In the genomic region with DNA sequence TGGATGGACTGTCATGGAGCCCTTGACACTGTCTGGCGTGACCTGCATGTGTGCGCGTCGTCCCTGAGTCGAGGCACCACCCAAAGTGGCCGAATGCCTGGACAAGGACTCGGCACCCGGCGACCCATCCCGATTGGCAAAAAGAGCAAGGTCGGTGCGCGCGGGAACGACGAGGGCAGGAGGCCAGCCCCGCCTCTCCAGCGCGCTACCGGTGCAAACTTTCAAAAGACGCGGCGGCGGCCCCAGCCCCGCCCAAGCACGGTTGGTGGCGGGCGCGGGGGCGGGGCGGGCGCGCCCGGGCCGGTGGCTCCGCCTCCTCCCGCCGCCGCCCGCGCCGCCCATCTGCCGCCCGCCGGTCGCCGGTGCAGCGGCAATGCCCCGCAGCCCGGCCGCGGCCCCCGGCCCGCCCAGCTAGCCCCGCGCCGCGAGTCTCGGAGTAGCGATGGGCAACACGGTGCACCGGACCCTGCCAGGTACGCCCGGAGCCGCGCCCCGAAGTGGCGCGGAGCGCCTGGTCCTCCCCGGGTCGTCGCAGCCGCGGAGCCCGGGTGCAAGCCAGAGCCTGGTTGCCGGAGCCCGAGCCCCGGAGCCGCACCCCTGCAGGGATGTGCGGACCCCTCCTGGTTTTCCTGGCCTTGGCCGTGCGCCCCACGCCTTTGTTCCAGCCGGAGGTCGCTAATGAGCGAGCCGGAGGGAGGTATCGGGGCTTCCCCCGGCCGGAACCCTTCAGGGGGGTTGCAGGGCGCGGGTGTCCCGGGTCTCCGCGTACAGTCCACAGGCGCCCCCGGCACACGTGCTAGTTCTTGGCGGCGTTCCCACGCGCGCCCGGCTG, we compare ENCODE assay signal across 8 mouse cellular contexts. TPM values are rescaled to one million over a fixed set of nuclear protein-coding genes. Genes with fewer than 3 reads are reported as not detected.
DNase-seq lines count a peak whose midpoint lies in the region; ATAC-seq and TF ChIP-seq lines count a peak whose summit lies in the region.

A gene (plus strand): TSS at position 307 of the 832 bp plus-strand sequence.

- no peaks in the 10 kb centered on the region for H3K9me3 ChIP-seq in intestine, embryonic 16.5 days (ENCODE audit: control insufficient read depth, low read length)
- no peaks in the 10 kb centered on the region for H3K9me3 ChIP-seq in limb, embryonic 14.5 days (ENCODE audit: control insufficient read depth, low read length)
- H3K9me3 ChIP-seq in midbrain, embryonic 14.5 days (ENCODE audit: control insufficient read depth, low read length), result no peaks in the 10 kb centered on the region

- WGBS in intestine, embryonic 16.5 days, result under 1% methylated on average over 77 of the region's 105 CpGs
- under 1% methylated on average over 48 of the region's 105 CpGs for WGBS in limb, embryonic 14.5 days
- WGBS in midbrain, embryonic 14.5 days, result under 1% methylated on average over 105 of the region's 105 CpGs

- peaks cover 12% of the 10 kb centered on the region for H3K4me1 ChIP-seq in intestine, embryonic 16.5 days (ENCODE audit: control insufficient read depth, insufficient read depth, low read length)
- peaks cover 10% of the 10 kb centered on the region; the same call in 1 of the 2 replicates for H3K4me1 ChIP-seq in limb, embryonic 14.5 days (ENCODE audit: control insufficient read depth, insufficient read depth, low read length)
- 0 out of 2 replicates have a peak, but pooled peaks cover 3% of the 10 kb centered on the region for H3K4me1 ChIP-seq in midbrain, embryonic 14.5 days (ENCODE audit: control insufficient read depth, insufficient read depth, low read length)
- peaks cover 11% of the 10 kb centered on the region for H3K4me1 ChIP-seq in testis, adult 2 months (ENCODE audit: control insufficient read depth, insufficient read depth, low read length)

- H3K27ac ChIP-seq in intestine, embryonic 16.5 days (ENCODE audit: low read length), result peak within 1 kb of the TSS; percentile 73
- no peak within 1 kb of the TSS for H3K27ac ChIP-seq in limb, embryonic 14.5 days (replicated peaks; ENCODE audit: low read depth, low read length)
- H3K27ac ChIP-seq in midbrain, embryonic 14.5 days (replicated peaks; ENCODE audit: low read depth, low read length), result 0 out of 2 replicates have a peak within 1 kb of the TSS, but pooled peaks have one; percentile 45
- H3K27ac ChIP-seq in testis, adult 2 months (ENCODE audit: control insufficient read depth, insufficient read depth, low read depth, low read length), result no peak within 1 kb of the TSS

- 0 out of 2 replicates have a peak, but pooled peaks cover 4% of the 10 kb centered on the region for H3K27me3 ChIP-seq in intestine, embryonic 16.5 days (replicated peaks; ENCODE audit: control insufficient read depth, insufficient read depth, low read length)
- H3K27me3 ChIP-seq in limb, embryonic 14.5 days (ENCODE audit: control insufficient read depth, insufficient read depth, low read length), result no peaks in the 10 kb centered on the region; the same call in 1 of the 2 replicates
- peaks cover 12% of the 10 kb centered on the region for H3K27me3 ChIP-seq in midbrain, embryonic 14.5 days (ENCODE audit: control insufficient read depth, insufficient read depth, low read length)
- no peaks in the 10 kb centered on the region for H3K27me3 ChIP-seq in testis, adult 2 months (ENCODE audit: control insufficient read depth, insufficient read depth, low read length)

- peak within 1 kb of the TSS; percentile 89 for H3K9ac ChIP-seq in intestine, embryonic 16.5 days (ENCODE audit: low read depth, low read length)
- H3K9ac ChIP-seq in limb, embryonic 14.5 days (ENCODE audit: low read depth, low read length, severe bottlenecking), result peak within 1 kb of the TSS; percentile 72
- H3K9ac ChIP-seq in midbrain, embryonic 14.5 days (replicated peaks; ENCODE audit: low read length), result peak within 1 kb of the TSS; percentile 74

- H3K36me3 ChIP-seq in intestine, embryonic 16.5 days (ENCODE audit: control insufficient read depth, insufficient read depth, low read length), result no peaks in the 10 kb centered on the region
- no peaks in the 10 kb centered on the region for H3K36me3 ChIP-seq in limb, embryonic 14.5 days (ENCODE audit: control insufficient read depth, insufficient read depth, low read length)
- no peaks in the 10 kb centered on the region for H3K36me3 ChIP-seq in midbrain, embryonic 14.5 days (ENCODE audit: control insufficient read depth, insufficient read depth, low read length)
- no peaks in the 10 kb centered on the region for H3K36me3 ChIP-seq in testis, adult 2 months (ENCODE audit: control insufficient read depth, insufficient read depth, low read length)

- H3K4me2 ChIP-seq in intestine, embryonic 16.5 days (ENCODE audit: low read depth, low read length), result peak within 1 kb of the TSS; percentile 98
- H3K4me2 ChIP-seq in limb, embryonic 14.5 days (replicated peaks; ENCODE audit: low read depth, low read length, severe bottlenecking), result peak within 1 kb of the TSS; percentile 99
- H3K4me2 ChIP-seq in midbrain, embryonic 14.5 days (ENCODE audit: low read length), result peak within 1 kb of the TSS; percentile 95

- TF ChIP-seq CTCF in testis, adult 2 months (IDR thresholded peaks at IDR 0.05; ENCODE audit: control insufficient read depth, insufficient read depth, insufficient replicate concordance, low read depth, low read length), result no peak

- ATAC-seq in intestine, embryonic 16.5 days, result peak; percentile 69
- ATAC-seq in limb, embryonic 14.5 days (ENCODE audit: low FRiP score, low read depth), result peak; percentile 48
- peak; percentile 40; the same call in 1 of the 2 replicates for ATAC-seq in midbrain, embryonic 14.5 days (ENCODE audit: low FRiP score, low TSS enrichment)

- DNase-seq in right cerebral cortex, adult 18-20 months, result peak; percentile 49
- DNase-seq in right cerebral cortex, postnatal 36 days (ENCODE audit: low spot score in 2 of 2), result no peak
- DNase-seq in cerebellum, postnatal 36 days, result peak; percentile 31 to 46
- DNase-seq in gastrocnemius, postnatal 36 days, result peak; percentile 42 to 44
- DNase-seq in limb, embryonic 14.5 days (ENCODE audit: low spot score), result peak; percentile 11
- peak; percentile 75 for DNase-seq in midbrain, embryonic 14.5 days

- intact Hi-C loops in gastrocnemius, postnatal 36 days (cut with DNase I), result no loop called here

- peak within 1 kb of the TSS; percentile 91 for H3K4me3 ChIP-seq in intestine, embryonic 16.5 days (ENCODE audit: low read length)
- peak within 1 kb of the TSS; percentile 68 for H3K4me3 ChIP-seq in limb, embryonic 14.5 days (replicated peaks; ENCODE audit: low read length)
- peak within 1 kb of the TSS; percentile 71 for H3K4me3 ChIP-seq in midbrain, embryonic 14.5 days (replicated peaks; ENCODE audit: low read depth, low read length)
- peak within 1 kb of the TSS; percentile 68 for H3K4me3 ChIP-seq in testis, adult 2 months (ENCODE audit: control insufficient read depth, low read depth, low read length)

- no peak for TF ChIP-seq POLR2A in limb, embryonic 14.5 days (IDR thresholded peaks at IDR 0.05; ENCODE audit: borderline replicate concordance, extremely low read depth, insufficient read depth, insufficient read length)
- no peak for TF ChIP-seq POLR2A in testis, adult 2 months (IDR thresholded peaks at IDR 0.05; ENCODE audit: control insufficient read depth, low read depth, low read length)

RNA-seq across cellular contexts. Expression of the gene that starts here (rescaled TPM):
- total RNA-seq in gastrocnemius, postnatal 36 days (2021), result 1 to 10 TPM; 2.6 to 3.7 TPM
- 1.5 and 1.6 TPM in 2 replicates for polyA plus RNA-seq in intestine, embryonic 16.5 days (2015; fragmentation: Nextera tagmentation; extraction: Ambion mirVana)
- 4.1 and 5.7 TPM in 2 replicates for polyA plus RNA-seq in limb, embryonic 14.5 days (2012; rRNA removed)
- polyA plus RNA-seq in limb, embryonic 14.5 days (2014; fragmentation: Nextera tagmentation; extraction: Ambion mirVana), result 0.68 and 0.85 TPM in 2 replicates
- polyA plus RNA-seq in midbrain, embryonic 14.5 days (2014; fragmentation: Nextera tagmentation; extraction: Ambion mirVana), result 1.6 and 3.6 TPM in 2 replicates
- polyA plus RNA-seq in testis, adult 2 months (2012; rRNA removed), result 0.54 and 0.58 TPM in 2 replicates

Comparison
In these comparisons a context has a peak if more than half of its experiments do, and no peak if none do; other contexts are left out.
1. DNase-seq: peak in right cerebral cortex, adult 18-20 months (single experiment), cerebellum, postnatal 36 days (2 of 2), gastrocnemius, postnatal 36 days (2 of 2), limb, embryonic 14.5 days (single experiment) and midbrain, embryonic 14.5 days (single experiment); none in right cerebral cortex, postnatal 36 days (0 of 2).
2. H3K27ac ChIP-seq: peak in intestine, embryonic 16.5 days (single experiment) and midbrain, embryonic 14.5 days (single experiment); none in limb, embryonic 14.5 days (single experiment) and testis, adult 2 months (single experiment).
3. Peak in every context shown above with its lines, with median percentiles within 50 percentile points of each other: ATAC-seq, H3K4me2 ChIP-seq, H3K4me3 ChIP-seq and H3K9ac ChIP-seq.